Mouse (Mus musculus) leukemia stem cell, adult 10-12 weeks (primary cell): Measurements from ENCODE around the gene Ucn. TPM values are rescaled to one million over a fixed set of nuclear protein-coding genes. Genes with fewer than 3 reads are reported as not detected.

ENCODE experiments used
- polyA plus RNA-seq: library from polyadenylated mRNA; stranded (reverse); fragments of >175 nt; gene quantifications from 2 replicates; pipeline ENCODE4 v1.2.3, GENCODE M21; 2012; ENCODE audit warnings: low replicate concordance

Gene Ucn
- polyA plus RNA-seq, result not detected in 2 replicates

GRCm38 (mm10) chr5:31138241-31138967 lies at the start of gene Ucn:
TSS of gene Ucn (minus strand) at chr5:31138829.

GRCm38 (mm10) chr5:31179766-31180630 lies 41.4 kb upstream of the Ucn start, which contains the start of the genes Gm29609 and Gtf3c2:
TSS of gene Gm29609 (minus strand) at chr5:31179911.
TSS of gene Gtf3c2 (minus strand) at chr5:31180144.

GRCm38 (mm10) chr5:31154152-31154553 lies 15.5 kb upstream of the Ucn start, which contains the start of gene Mpv17:
TSS of gene Mpv17 (minus strand) at chr5:31154251.

GRCm38 (mm10) chr5:31116354-31116753 lies 22.3 kb downstream of the Ucn start, which contains the start of gene Trim54:
TSS of gene Trim54 (plus strand) at chr5:31116712.

GRCm38 (mm10) chr5:31108000-31108490 lies 30.6 kb downstream of the Ucn start, which contains the start of gene Slc30a3:
TSS of gene Slc30a3 (minus strand) at chr5:31108237.

GRCm38 (mm10) chr5:31105814-31106335 lies 32.8 kb downstream of the Ucn start, which contains the start of gene Dnajc5g:
TSS of gene Dnajc5g (plus strand) at chr5:31106285.

Other genes starting within 250 kb of the Ucn start
- 52.3 and 99.1 TPM in 2 replicates for gene Ost4, start 231.0 kb downstream of the Ucn start, polyA plus RNA-seq
- gene Emilin1, start 225.4 kb downstream of the Ucn start, polyA plus RNA-seq, result 5.9 and 22.8 TPM in 2 replicates
- 6.8 and 14.6 TPM in 2 replicates for gene Khk, start 217.4 kb downstream of the Ucn start, polyA plus RNA-seq
- gene Cgref1, start 193.2 kb downstream of the Ucn start, polyA plus RNA-seq, result not detected in 2 replicates
- gene Preb, start 178.5 kb downstream of the Ucn start, polyA plus RNA-seq, result 106 and 114 TPM in 2 replicates
- 0.23 and 0.33 TPM in 2 replicates for gene Tcf23, start 170.2 kb downstream of the Ucn start, polyA plus RNA-seq
- gene Atraid, start 90.5 kb downstream of the Ucn start, polyA plus RNA-seq, result 8.0 and 9.4 TPM in 2 replicates
- gene Slc5a6, start 89.9 kb downstream of the Ucn start, polyA plus RNA-seq, result 1.1 and 10.6 TPM in 2 replicates
- gene Cad, start 84.0 kb downstream of the Ucn start, polyA plus RNA-seq, result 574 and 647 TPM in 2 replicates
- not detected in 2 replicates for gene Dnajc5g, start 32.5 kb downstream of the Ucn start, polyA plus RNA-seq
- 0.68 TPM in 1 of 2 replicates, not detected in the other for gene Slc30a3, start 30.6 kb downstream of the Ucn start, polyA plus RNA-seq
- gene Trim54, start 22.1 kb downstream of the Ucn start, polyA plus RNA-seq, result not detected in 2 replicates
- gene Mpv17, start 15.4 kb upstream of the Ucn start, polyA plus RNA-seq, result 8.5 and 16.4 TPM in 2 replicates
- 6.5 and 9.2 TPM in 2 replicates for gene Gm29609, start 41.1 kb upstream of the Ucn start, polyA plus RNA-seq
- gene Gtf3c2, start 41.3 kb upstream of the Ucn start, polyA plus RNA-seq, result 26.5 and 69.9 TPM in 2 replicates
- gene Snx17, start 54.4 kb upstream of the Ucn start, polyA plus RNA-seq, result 13.8 and 16.2 TPM in 2 replicates
- 180 and 338 TPM in 2 replicates for gene Eif2b4, start 54.6 kb upstream of the Ucn start, polyA plus RNA-seq
- gene Zfp513, start 63.5 kb upstream of the Ucn start, polyA plus RNA-seq, result 37.9 and 81.8 TPM in 2 replicates
- gene Ppm1g, start 81.9 kb upstream of the Ucn start, polyA plus RNA-seq, result 522 and 770 TPM in 2 replicates
- gene Nrbp1, start 102.0 kb upstream of the Ucn start, polyA plus RNA-seq, result 13.0 and 17.5 TPM in 2 replicates
- 0.36 TPM in 1 of 2 replicates, not detected in the other for gene Gm9970, start 102.4 kb upstream of the Ucn start, polyA plus RNA-seq
- 3.8 and 11.2 TPM in 2 replicates for gene Krtcap3, start 112.9 kb upstream of the Ucn start, polyA plus RNA-seq
- 5.5 and 6.3 TPM in 2 replicates for gene Ift172, start 152.3 kb upstream of the Ucn start, polyA plus RNA-seq
- gene Fndc4, start 157.3 kb upstream of the Ucn start, polyA plus RNA-seq, result 0.57 and 2.1 TPM in 2 replicates
- 0.19 TPM in 1 of 2 replicates, not detected in the other for gene Gckr, start 158.6 kb upstream of the Ucn start, polyA plus RNA-seq